Mouse (Mus musculus) heart, embryonic 10.5 days (tissue): ENCODE measurements at regions not wholly inside any gene's neighbourhood (a gene's known extent, or its start where the extent isn't known, plus 50 kb on each side); places are given as distances from the start of the nearest gene placed in this dataset.
"Not testable (repeated sequence)": the region's sequence is repeated elsewhere in the genome, so short reads cannot be mapped to it uniquely, and the experiment has no call there.

Experiments
- DNase-seq: peaks from one replicate; pipeline ENCODE4 v3.0.0-alpha.2; 2017; ENCODE audit warnings: low spot score
- H3K27ac ChIP-seq: fragments of 300-500 bp; sonication (generic); 2 replicates; pipeline ENCODE4 v1.5.1; 2016; ENCODE audit warnings: mild to moderate bottlenecking
- H3K27me3 ChIP-seq: fragments of 300-500 bp; sonication (generic); 2 replicates; pipeline ENCODE4 v1.6.1; 2016; ENCODE audit warnings: mild to moderate bottlenecking; ENCODE audit not compliant: poor library complexity, insufficient read depth, severe bottlenecking
- H3K36me3 ChIP-seq: fragments of 300-500 bp; sonication (generic); 2 replicates; pipeline ENCODE4 v1.6.1; 2016; ENCODE audit warnings: mild to moderate bottlenecking, moderate library complexity
- H3K4me1 ChIP-seq: fragments of 300-500 bp; sonication (generic); 2 replicates; pipeline ENCODE4 v1.6.1; 2016; ENCODE audit warnings: mild to moderate bottlenecking
- H3K4me3 ChIP-seq: fragments of 300-500 bp; sonication (generic); 2 replicates; pipeline ENCODE4 v1.5.1; 2016; ENCODE audit warnings: mild to moderate bottlenecking, moderate library complexity
- H3K9me3 ChIP-seq: fragments of 300-500 bp; sonication (generic); 2 replicates; pipeline ENCODE4 v1.6.1; 2016; ENCODE audit warnings: mild to moderate bottlenecking, moderate library complexity
- WGBS: fragments of 180-500 bp; shearing (Covaris S2); methylation state at CpG from one replicate; pipeline ENCODE4 v1.1.7; 2016; 5-methylcytosine and 5-hydroxymethylcytosine counted together

- 79% methylated on average over 9 of the region's 9 CpGs for WGBS
- no peak overlapping the region for H3K4me3 ChIP-seq
- DNase-seq, result no peak
- H3K27me3 ChIP-seq, result no peaks in the 10 kb centered on the region
- H3K9me3 ChIP-seq, result no peaks in the 10 kb centered on the region
- no peak overlapping the region for H3K27ac ChIP-seq
- no peaks in the 10 kb centered on the region for H3K4me1 ChIP-seq
- H3K36me3 ChIP-seq, result no peaks in the 10 kb centered on the region
Observed at GRCm38 (mm10) chr16:86461073-86461472, 559.4 kb upstream of the Adamts5 start.

DNA sequence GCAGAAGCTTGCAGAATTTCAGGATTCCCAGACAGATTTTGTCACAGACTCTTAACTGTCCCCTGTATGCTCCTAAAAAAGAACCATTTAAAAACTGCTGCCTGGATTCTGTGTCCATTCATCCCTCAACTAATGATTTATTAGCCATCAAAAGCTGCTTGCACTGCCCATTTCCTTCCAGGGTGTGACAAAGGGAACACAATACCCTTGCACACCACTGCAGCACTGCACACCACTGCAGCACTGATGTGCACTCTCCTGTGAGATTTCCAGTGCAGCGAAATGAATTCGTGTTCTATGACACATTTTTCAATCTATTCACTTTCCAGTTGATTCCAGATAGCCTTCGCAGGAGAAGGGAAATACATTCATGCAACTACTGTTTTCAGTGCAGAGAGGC is 555.0 kb upstream of the Adamts5 start:
- Histone ChIP-seq H3K27me3 (no peaks in the 10 kb centered on the region), H3K4me3 (no peak overlapping the region), H3K36me3 (no peaks in the 10 kb centered on the region), H3K27ac (no peak overlapping the region), H3K4me1 (no peaks in the 10 kb centered on the region), H3K9me3 (no peaks in the 10 kb centered on the region)
- WGBS, result 78% methylated on average over 3 of the region's 3 CpGs
- DNase-seq, result no peak

DNA sequence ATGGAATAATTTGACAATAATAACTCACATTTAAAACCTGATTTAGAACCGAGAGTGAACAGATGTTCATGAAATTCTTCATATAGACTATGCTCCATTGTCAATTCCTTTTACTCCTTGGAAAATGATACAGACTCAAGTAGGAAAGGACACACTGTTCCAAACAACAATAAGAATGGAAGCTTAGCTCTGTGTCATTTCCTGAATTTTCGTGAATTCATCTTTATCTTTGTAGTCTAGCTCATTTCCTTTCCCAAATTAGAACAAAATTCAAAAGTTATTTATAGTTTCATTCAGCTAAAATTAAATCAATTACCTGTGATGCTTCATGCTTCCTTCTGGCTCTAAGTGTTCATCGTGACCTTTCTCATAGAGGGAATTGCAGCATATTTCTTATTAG is 553.2 kb upstream of the Adamts5 start:
- Histone ChIP-seq H3K36me3 (no peaks in the 10 kb centered on the region), H3K4me3 (no peak overlapping the region), H3K4me1 (no peaks in the 10 kb centered on the region), H3K27ac (no peak overlapping the region), H3K27me3 (no peaks in the 10 kb centered on the region), H3K9me3 (no peaks in the 10 kb centered on the region)
- no peak for DNase-seq
- 57% methylated on average over 3 of the region's 3 CpGs for WGBS

- DNase-seq, result no peak
- Histone ChIP-seq H3K4me1 (no peaks in the 10 kb centered on the region), H3K27me3 (no peaks in the 10 kb centered on the region), H3K9me3 (no peaks in the 10 kb centered on the region), H3K36me3 (no peaks in the 10 kb centered on the region), H3K27ac (no peak overlapping the region), H3K4me3 (no peak overlapping the region)
Observed at GRCm38 (mm10) chr16:86454031-86454430, 552.4 kb upstream of the Adamts5 start.

GRCm38 (mm10) chr16:86448478-86449160 is 547.0 kb upstream of the Adamts5 start:
- Histone ChIP-seq H3K9me3 (no peaks in the 10 kb centered on the region), H3K36me3 (no peaks in the 10 kb centered on the region), H3K27me3 (no peaks in the 10 kb centered on the region), H3K4me3 (no peak overlapping the region), H3K27ac (no peak overlapping the region), H3K4me1 (no peaks in the 10 kb centered on the region)
- 25% methylated on average over 1 of the region's 1 CpGs for WGBS
- DNase-seq, result no peak

DNA sequence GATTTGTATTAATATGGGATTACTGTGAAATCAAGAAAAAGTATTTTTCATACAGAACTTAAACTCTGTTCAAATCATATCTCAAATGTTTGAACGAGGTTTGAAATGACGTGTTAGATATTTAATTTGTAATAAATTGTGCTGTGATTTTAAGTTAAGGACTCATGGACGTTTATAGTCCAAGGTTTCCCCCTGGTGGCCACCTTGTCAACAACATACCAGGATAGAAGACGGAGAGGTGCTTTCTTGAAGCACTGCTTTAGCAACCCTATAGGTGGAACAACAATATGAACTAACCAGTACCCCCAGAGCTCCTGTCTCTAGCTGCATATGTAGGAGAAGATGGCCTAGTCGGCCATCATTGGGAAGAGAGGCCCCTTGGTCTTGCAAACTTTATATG is 517.8 kb upstream of the Adamts5 start:
- H3K27me3 ChIP-seq, H3K4me3 ChIP-seq, H3K9me3 ChIP-seq, H3K27ac ChIP-seq, DNase-seq, H3K36me3 ChIP-seq, H3K4me1 ChIP-seq: not testable (repeated sequence)
- 8% methylated on average over 5 of the region's 5 CpGs for WGBS

- H3K4me3 ChIP-seq, result no peak overlapping the region
- WGBS, result 85% methylated on average over 2 of the region's 2 CpGs
- no peaks in the 10 kb centered on the region for H3K9me3 ChIP-seq
- no peaks in the 10 kb centered on the region for H3K36me3 ChIP-seq
- no peak for DNase-seq
- H3K27me3 ChIP-seq, result no peaks in the 10 kb centered on the region
- no peaks in the 10 kb centered on the region for H3K4me1 ChIP-seq
- H3K27ac ChIP-seq, result no peak overlapping the region
Observed at GRCm38 (mm10) chr16:86404309-86404708, 502.7 kb upstream of the Adamts5 start.

- no peak overlapping the region for H3K27ac ChIP-seq
- H3K36me3 ChIP-seq, result no peaks in the 10 kb centered on the region
- no peak overlapping the region for H3K4me3 ChIP-seq
- no peaks in the 10 kb centered on the region for H3K4me1 ChIP-seq
- H3K9me3 ChIP-seq, result no peaks in the 10 kb centered on the region
- no peaks in the 10 kb centered on the region for H3K27me3 ChIP-seq
- no peak for DNase-seq
- WGBS, result 94% methylated on average over 1 of the region's 1 CpGs
Observed at GRCm38 (mm10) chr16:86401381-86401780, 499.8 kb upstream of the Adamts5 start.

DNA sequence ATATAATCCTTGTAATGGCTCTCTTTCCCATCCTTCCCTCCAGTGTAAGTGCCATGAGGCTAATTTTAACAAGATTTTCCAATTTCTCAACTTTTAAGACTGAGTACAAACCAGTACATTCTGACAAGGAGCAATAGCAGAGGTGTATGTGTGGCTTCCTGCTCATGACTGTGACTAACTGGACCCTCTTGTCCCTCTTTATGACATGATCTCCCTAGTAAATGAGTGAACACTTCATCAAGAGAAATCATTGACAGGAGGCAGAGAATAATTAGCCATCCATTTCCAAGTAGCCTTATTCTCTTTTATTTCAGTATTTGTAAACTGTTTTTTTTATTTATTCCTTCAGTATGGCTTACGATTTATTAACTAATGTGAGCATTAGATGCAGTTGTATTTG is 497.7 kb upstream of the Adamts5 start:
- DNase-seq, result no peak
- no peaks in the 10 kb centered on the region for H3K27me3 ChIP-seq
- WGBS, result 93% methylated on average over 1 of the region's 1 CpGs

DNA sequence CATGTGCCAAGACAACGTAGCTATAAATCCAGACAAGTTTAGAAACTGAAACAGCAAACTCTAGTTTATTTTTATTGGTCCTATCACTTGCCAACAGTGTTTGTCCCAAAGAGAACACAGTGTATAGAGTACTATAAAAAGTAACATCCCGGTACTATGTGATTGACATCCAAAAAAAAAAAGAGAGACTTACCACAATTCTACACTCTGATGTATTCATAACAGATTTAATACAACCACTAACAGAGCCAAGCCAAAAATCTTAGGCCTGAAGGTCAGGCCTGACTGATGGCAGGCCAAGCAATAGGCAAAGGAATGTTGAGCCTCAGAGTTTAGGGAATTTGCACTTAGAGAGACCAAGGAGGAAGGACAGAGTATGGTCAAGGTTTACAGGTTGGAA is 495.9 kb upstream of the Adamts5 start:
- no peaks in the 10 kb centered on the region for H3K9me3 ChIP-seq
- no peaks in the 10 kb centered on the region for H3K4me1 ChIP-seq
- H3K27me3 ChIP-seq, result no peaks in the 10 kb centered on the region
- no peak for DNase-seq
- no peak overlapping the region for H3K4me3 ChIP-seq
- 71% methylated on average over 2 of the region's 2 CpGs for WGBS
- H3K36me3 ChIP-seq, result no peaks in the 10 kb centered on the region
- H3K27ac ChIP-seq, result no peak overlapping the region

More for the DNA sequence above, 497.7 kb upstream of the Adamts5 start:
- no peak overlapping the region for H3K4me3 ChIP-seq
- no peak overlapping the region for H3K27ac ChIP-seq
- H3K36me3 ChIP-seq, result no peaks in the 10 kb centered on the region
- no peaks in the 10 kb centered on the region for H3K9me3 ChIP-seq
- H3K4me1 ChIP-seq, result no peaks in the 10 kb centered on the region

- Histone ChIP-seq H3K4me1 (no peaks in the 10 kb centered on the region), H3K27ac (no peak overlapping the region), H3K27me3 (no peaks in the 10 kb centered on the region), H3K9me3 (no peaks in the 10 kb centered on the region), H3K36me3 (no peaks in the 10 kb centered on the region), H3K4me3 (no peak overlapping the region)
- no peak for DNase-seq
- 71% methylated on average over 3 of the region's 3 CpGs for WGBS
Observed at GRCm38 (mm10) chr16:86389063-86389723, 487.6 kb upstream of the Adamts5 start.

- no peak for DNase-seq
- Histone ChIP-seq H3K27ac (no peak overlapping the region), H3K36me3 (no peaks in the 10 kb centered on the region), H3K27me3 (no peaks in the 10 kb centered on the region), H3K4me3 (no peak overlapping the region), H3K4me1 (no peaks in the 10 kb centered on the region), H3K9me3 (no peaks in the 10 kb centered on the region)
- WGBS, result 76% methylated on average over 1 of the region's 1 CpGs
Observed at GRCm38 (mm10) chr16:86388128-86388527, 486.5 kb upstream of the Adamts5 start.

- no peak for DNase-seq
- Histone ChIP-seq H3K27me3 (no peaks in the 10 kb centered on the region), H3K9me3 (no peaks in the 10 kb centered on the region), H3K27ac (no peak overlapping the region), H3K4me1 (no peaks in the 10 kb centered on the region), H3K4me3 (no peak overlapping the region), H3K36me3 (no peaks in the 10 kb centered on the region)
- WGBS, result 46% methylated on average over 3 of the region's 3 CpGs
Observed at GRCm38 (mm10) chr16:86377991-86378390, 476.4 kb upstream of the Adamts5 start.

DNA sequence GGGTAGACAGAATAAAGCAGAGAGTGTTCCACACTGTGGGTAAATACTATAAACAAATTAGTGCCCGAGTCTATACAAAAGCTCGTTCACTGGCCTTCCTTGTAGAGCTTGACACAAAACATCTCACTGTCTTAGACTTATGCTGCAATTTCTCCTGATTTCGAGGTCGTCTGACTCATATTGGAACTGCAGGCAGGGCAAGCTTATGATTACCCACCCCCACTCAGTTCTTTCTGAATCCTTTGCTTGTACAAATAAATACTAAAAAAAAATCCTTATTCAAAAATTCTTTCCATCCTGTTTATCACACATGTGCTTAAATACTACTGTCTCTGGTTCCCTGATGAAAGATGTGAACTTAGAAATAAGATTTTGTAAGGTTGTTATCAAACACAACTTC is 470.0 kb upstream of the Adamts5 start:
- Histone ChIP-seq H3K4me1 (no peaks in the 10 kb centered on the region), H3K36me3 (no peaks in the 10 kb centered on the region), H3K9me3 (no peaks in the 10 kb centered on the region), H3K4me3 (no peak overlapping the region), H3K27me3 (no peaks in the 10 kb centered on the region), H3K27ac (no peak overlapping the region)
- 72% methylated on average over 4 of the region's 4 CpGs for WGBS
- no peak for DNase-seq
